Mouse (Mus musculus): ENCODE results near the gene Eif4e2.

Gene Eif4e2

GRCm38 (mm10) chr1:87203779-87204178 is 9.9 kb upstream of the Eif4e2 start:
- DNase-seq, result no peak

- no peak for DNase-seq
Measured at GRCm38 (mm10) chr1:87204465-87204864, 9.2 kb upstream of the Eif4e2 start, which contains the start of gene Chrng. Gene Chrng (plus strand): TSS chr1:87204657.

GRCm38 (mm10) chr1:87205038-87205437 is 8.7 kb upstream of the Eif4e2 start:
- no peak for DNase-seq

- no peak for DNase-seq
Measured at GRCm38 (mm10) chr1:87205502-87205901, 8.2 kb upstream of the Eif4e2 start.

GRCm38 (mm10) chr1:87206339-87206738 is 7.4 kb upstream of the Eif4e2 start:
- DNase-seq, result no peak

- no peak for DNase-seq
Measured at GRCm38 (mm10) chr1:87211431-87211830, 2.3 kb upstream of the Eif4e2 start.

- DNase-seq, result no peak
Measured at GRCm38 (mm10) chr1:87214748-87215147, 1.0 kb downstream of the Eif4e2 start.

GRCm38 (mm10) chr1:87217938-87218337 is 4.2 kb downstream of the Eif4e2 start:
- DNase-seq, result no peak

GRCm38 (mm10) chr1:87225739-87226138 is 12.0 kb downstream of the Eif4e2 start:
- DNase-seq, result no peak

- peak; percentile 47 for DNase-seq
Measured at GRCm38 (mm10) chr1:87226409-87227159, 12.9 kb downstream of the Eif4e2 start.

GRCm38 (mm10) chr1:87227160-87227550 is 13.4 kb downstream of the Eif4e2 start:
- peak; percentile 93 for DNase-seq

- DNase-seq, result no peak
Measured at GRCm38 (mm10) chr1:87230606-87231005, 16.9 kb downstream of the Eif4e2 start.

- no peak for DNase-seq
Measured at GRCm38 (mm10) chr1:87232197-87232596, 18.5 kb downstream of the Eif4e2 start.

GRCm38 (mm10) chr1:87239056-87239455 is 25.3 kb downstream of the Eif4e2 start:
- no peak for DNase-seq

GRCm38 (mm10) chr1:87243021-87243420 is 29.3 kb downstream of the Eif4e2 start:
- no peak for DNase-seq

- DNase-seq, result no peak
Measured at GRCm38 (mm10) chr1:87245430-87245829, 31.7 kb downstream of the Eif4e2 start.

GRCm38 (mm10) chr1:87245929-87246815 is 32.5 kb downstream of the Eif4e2 start:
- DNase-seq, result peak; percentile 64

- no peak for DNase-seq
Measured at GRCm38 (mm10) chr1:87252040-87252609, 38.4 kb downstream of the Eif4e2 start.

- no peak for DNase-seq
Measured at GRCm38 (mm10) chr1:87255173-87255572, 41.5 kb downstream of the Eif4e2 start.

GRCm38 (mm10) chr1:87257691-87258090 is 44.0 kb downstream of the Eif4e2 start:
- no peak for DNase-seq

- DNase-seq, result no peak
Measured at GRCm38 (mm10) chr1:87258484-87258883, 44.8 kb downstream of the Eif4e2 start.

GRCm38 (mm10) chr1:87259316-87259715 is 45.6 kb downstream of the Eif4e2 start:
- no peak for DNase-seq

GRCm38 (mm10) chr1:87263257-87263656 is 49.5 kb downstream of the Eif4e2 start:
- DNase-seq, result no peak

- DNase-seq, result no peak
Measured at GRCm38 (mm10) chr1:87263796-87264133, 50.1 kb downstream of the Eif4e2 start.
